Mouse (Mus musculus): ENCODE results near the gene Gm20388.
A peak's percentile ranks its signal among the peaks of the same experiment; 100 is the strongest.

GRCm38 (mm10) chr8:123235520-123236497, 3325.2 kb downstream of the Gm20388 start, which contains the start of gene Spata2l:
- TF ChIP-seq CTCF (conservative IDR thresholded peaks at IDR 0.05; ENCODE audit: insufficient read depth, insufficient read length, low read depth, low read length): 0 out of 2 replicates have a peak, but pooled peaks have one; percentile 19
- no peak for TF ChIP-seq POLR2A (IDR thresholded peaks at IDR 0.05; ENCODE audit: low read depth, low read length)

All from kidney, adult 2 months (tissue).